Mouse (Mus musculus): Measurements from ENCODE around the gene Adgrl4.
A peak's percentile ranks its signal among the peaks of the same experiment; 100 is the strongest.

Adgrl4 gene

DNA sequence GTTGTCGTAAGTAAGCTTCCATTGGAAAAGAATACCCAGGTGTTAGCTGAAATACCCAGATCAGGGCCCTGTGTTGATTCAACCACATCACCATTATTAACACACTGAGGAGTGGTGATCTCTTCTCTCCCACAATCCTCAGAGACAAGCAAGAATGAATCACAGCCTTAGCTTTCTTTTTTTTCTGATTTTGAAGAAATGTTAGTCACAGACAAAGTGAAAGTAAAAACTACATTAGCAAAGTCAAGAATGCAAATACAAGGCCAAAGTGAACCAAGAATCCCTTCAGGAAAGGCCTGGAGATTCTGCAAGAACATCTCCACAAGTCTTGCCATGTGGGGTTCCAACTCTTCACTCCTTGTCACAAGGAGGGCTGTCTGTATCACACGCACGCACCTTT, 67.9 kb downstream of the Adgrl4 start:
- DNase-seq, result no peak

DNA sequence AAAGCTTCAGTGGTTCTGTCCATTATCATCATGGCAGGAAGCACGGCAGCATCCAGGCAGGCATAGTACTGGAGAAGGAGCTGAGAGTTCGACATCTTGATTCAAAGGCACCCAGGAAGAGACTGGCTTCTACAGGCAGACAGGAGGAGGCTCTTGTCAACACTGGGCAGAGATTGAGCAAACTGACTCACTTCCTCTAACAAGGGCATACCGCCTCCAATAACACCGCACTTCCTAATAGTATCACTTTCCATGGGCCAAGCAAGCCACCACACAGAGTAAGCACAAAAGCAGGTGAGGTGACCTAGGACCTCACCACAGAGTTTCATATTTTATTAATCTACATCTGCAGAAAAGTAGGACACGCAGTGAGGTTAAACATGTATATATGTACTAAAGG, 73.5 kb downstream of the Adgrl4 start:
- DNase-seq, result no peak

GRCm38 (mm10) chr3:151547182-151547581, 109.5 kb downstream of the Adgrl4 start:
- DNase-seq, result no peak

DNA sequence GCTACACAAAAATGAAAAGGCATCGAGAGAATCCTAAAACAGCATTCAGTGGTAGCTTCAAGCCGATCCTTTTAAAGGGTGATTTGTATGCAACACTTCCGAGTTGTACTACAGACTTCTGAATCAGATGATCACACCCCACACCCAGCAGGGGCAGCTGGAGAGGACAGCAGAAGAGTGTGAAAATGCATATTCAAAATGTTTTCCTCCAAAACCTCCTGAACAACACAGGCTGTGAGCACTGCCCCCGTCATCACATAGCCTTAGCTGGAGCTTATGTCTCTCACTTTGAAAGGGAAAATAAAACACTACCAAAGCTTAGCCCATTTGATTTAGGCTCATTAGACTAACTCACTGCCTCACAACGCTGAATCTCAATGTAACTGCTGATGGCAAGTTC, 113.3 kb downstream of the Adgrl4 start:
- DNase-seq, result no peak

- DNase-seq, result no peak
Observed at GRCm38 (mm10) chr3:151556635-151557034, 118.9 kb downstream of the Adgrl4 start.

GRCm38 (mm10) chr3:151557125-151557524, 119.4 kb downstream of the Adgrl4 start:
- no peak for DNase-seq

GRCm38 (mm10) chr3:151557607-151558006, 119.9 kb downstream of the Adgrl4 start:
- no peak for DNase-seq

DNA sequence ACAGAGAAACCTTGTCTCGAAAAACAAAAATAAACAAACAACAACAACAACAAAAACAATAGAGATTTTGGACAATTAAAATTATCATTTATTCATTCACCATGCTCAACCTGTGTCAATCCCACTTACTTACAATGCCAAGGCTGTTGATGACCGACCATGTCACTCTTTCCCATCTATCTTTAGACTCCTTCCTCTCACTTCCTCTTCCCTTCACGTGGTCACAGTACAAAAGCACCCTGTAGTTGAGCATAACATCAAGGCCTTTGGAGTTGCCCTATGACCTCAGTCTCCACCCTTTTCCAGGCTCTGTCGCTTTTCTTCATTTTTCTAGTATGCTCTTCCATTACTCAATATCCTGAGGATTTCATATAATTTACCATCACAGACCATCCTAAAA, 120.7 kb downstream of the Adgrl4 start:
- DNase-seq, result no peak

GRCm38 (mm10) chr3:151565664-151566621, 128.3 kb downstream of the Adgrl4 start:
- peak; percentile 8 for DNase-seq

GRCm38 (mm10) chr3:151566629-151567028, 128.9 kb downstream of the Adgrl4 start:
- no peak for DNase-seq

DNA sequence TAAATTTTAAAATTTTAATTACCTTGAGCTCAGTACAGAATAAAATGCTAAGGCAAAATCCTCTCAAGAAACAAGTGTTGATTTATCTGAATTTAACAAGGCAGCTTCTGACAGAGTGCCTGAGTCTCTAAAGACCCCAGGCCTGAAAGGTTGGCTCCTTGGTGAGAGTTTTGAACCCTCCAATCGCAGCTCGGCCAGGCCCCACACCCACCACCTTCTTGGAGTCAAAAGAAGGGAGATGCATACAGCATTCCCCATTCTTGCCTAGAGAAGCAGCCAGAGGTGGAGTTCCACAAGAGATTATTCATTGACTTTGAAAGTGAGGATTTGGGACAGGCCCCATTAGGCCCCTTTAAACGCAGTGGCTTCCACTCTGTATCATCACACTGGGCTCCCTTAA, 129.9 kb downstream of the Adgrl4 start:
- no peak for DNase-seq

GRCm38 (mm10) chr3:151572089-151572488, 134.4 kb downstream of the Adgrl4 start:
- DNase-seq, result no peak

- no peak for DNase-seq
Observed at GRCm38 (mm10) chr3:151575292-151575691, 137.6 kb downstream of the Adgrl4 start.

GRCm38 (mm10) chr3:151576155-151576554, 138.5 kb downstream of the Adgrl4 start:
- DNase-seq, result no peak

GRCm38 (mm10) chr3:151591904-151592303, 154.2 kb downstream of the Adgrl4 start:
- DNase-seq, result no peak

Measured in kidney, adult 18-20 months (tissue).